Mouse (Mus musculus): ENCODE results near the gene Zfyve28. TPM values are rescaled to one million over a fixed set of nuclear protein-coding genes. Genes with fewer than 3 reads are reported as not detected.

Gene Zfyve28
- polyA plus RNA-seq, 1 experiment from 2014 or later = 0.37 TPM

DNA sequence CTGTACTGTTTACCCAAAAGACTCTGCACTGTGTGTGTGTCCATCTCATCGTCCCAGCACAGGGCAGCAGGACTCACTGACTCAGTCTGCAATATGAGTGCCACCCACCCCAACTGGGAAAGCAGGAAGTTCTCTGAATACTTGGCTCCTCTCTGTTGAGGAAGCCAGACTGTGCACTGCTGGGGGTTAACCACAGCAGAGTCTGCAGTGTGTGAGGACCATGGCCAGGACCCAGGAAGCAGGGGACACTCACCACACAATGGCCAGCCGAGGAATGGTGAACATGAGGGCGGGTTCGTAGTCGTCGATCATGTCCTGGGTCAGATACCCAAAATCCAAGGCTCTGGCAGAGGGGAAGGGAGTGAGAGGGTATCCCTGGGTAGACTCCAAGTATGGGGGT lies 56.3 kb downstream of the Zfyve28 start:
- Histone ChIP-seq H3K9ac (no peak overlapping the region), H3K36me3 (no peaks in the 10 kb centered on the region), H3K27me3 (replicated peaks) (0 out of 2 replicates have a peak, but pooled peaks cover 35% of the 10 kb centered on the region), H3K4me1 (replicated peaks) (peaks cover 28% of the 10 kb centered on the region), H3K27ac (ENCODE audit: poor library complexity, severe bottlenecking) (no peak overlapping the region), H3K4me3 (no peak overlapping the region), H3K4me2 (no peak overlapping the region), H3K9me3 (replicated peaks) (no peaks in the 10 kb centered on the region)
- 85% methylated on average over 6 of the region's 6 CpGs for WGBS
- ATAC-seq (ENCODE audit: insufficient number of reproducible peaks, low FRiP score) = no peak

DNA sequence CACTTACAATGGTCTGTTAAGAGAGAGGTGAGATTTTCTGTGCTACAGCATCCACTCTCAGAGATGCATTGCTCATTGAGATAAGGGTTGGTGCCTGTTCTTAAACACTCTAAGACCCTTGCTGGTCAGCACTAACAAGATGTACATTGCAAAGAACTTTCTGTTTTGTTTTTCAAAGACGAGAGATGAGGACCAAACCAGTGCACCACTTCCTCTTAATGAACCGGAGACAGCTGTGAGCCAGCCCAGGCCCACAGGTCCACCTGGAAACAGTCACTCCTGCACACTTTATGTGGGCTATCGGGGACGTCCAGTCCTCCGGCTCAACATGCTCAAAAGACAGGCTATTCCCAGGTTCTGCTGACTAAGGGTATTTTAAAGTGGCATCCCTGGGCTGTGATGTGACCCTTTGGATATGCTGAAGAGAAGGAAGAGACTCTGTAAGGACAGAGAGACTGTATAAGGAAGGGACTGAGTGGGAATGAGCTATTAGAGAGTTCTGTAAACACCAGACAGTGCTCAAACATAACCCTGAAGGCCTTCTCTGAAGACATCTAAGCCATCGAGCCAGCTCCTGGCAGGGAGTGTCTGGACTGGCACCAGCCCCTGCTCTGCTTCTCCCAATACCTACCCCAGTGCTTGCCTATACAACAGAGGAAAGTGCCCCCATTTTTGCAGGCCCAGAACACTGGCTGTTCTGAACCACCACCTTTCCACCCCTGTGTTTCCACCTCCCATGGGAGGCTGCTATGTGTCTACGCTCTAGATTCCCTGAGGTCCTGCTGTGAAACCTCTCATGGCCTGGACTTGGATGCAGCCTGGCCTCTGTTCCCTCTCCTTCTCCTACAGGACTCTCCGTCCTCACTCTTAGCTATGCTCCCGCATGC lies 57.4 kb downstream of the Zfyve28 start:
- Histone ChIP-seq H3K4me1 (replicated peaks) (peaks cover 28% of the 10 kb centered on the region), H3K27me3 (replicated peaks) (peaks cover 32% of the 10 kb centered on the region; the same call in 1 of the 2 replicates), H3K27ac (ENCODE audit: poor library complexity, severe bottlenecking) (no peak overlapping the region), H3K9me3 (replicated peaks) (no peaks in the 10 kb centered on the region), H3K4me2 (no peak overlapping the region), H3K36me3 (no peaks in the 10 kb centered on the region), H3K4me3 (no peak overlapping the region), H3K9ac (no peak overlapping the region)
- ATAC-seq (ENCODE audit: insufficient number of reproducible peaks, low FRiP score) = no peak
- WGBS = 65% methylated on average over 9 of the region's 9 CpGs

DNA sequence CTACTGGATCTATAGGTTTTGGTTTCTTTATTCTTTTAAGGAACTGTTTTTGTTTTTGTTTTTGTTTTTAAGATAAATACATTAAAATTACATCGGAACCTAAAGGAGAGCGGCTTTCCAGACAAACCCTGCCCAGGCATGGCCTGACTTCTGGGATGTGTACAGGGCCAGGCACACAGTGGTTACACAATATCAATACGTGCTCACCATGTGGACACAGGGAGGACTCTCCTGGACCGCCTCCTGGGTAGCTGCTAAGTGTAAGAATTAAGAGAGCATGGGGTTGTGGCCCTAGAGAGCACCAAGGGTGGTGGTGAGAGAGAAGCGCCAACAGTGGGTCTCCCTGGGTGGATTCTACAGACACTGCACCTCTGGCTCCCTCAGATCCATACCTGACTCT lies 58.7 kb downstream of the Zfyve28 start:
- Histone ChIP-seq H3K36me3 (no peaks in the 10 kb centered on the region), H3K9ac (no peak overlapping the region), H3K27me3 (replicated peaks) (peaks cover 26% of the 10 kb centered on the region; the same call in 1 of the 2 replicates), H3K4me3 (no peak overlapping the region), H3K4me2 (no peak overlapping the region), H3K4me1 (replicated peaks) (peaks cover 28% of the 10 kb centered on the region), H3K9me3 (replicated peaks) (no peaks in the 10 kb centered on the region), H3K27ac (ENCODE audit: poor library complexity, severe bottlenecking) (no peak overlapping the region)
- 85% methylated on average over 5 of the region's 5 CpGs for WGBS
- ATAC-seq (ENCODE audit: insufficient number of reproducible peaks, low FRiP score) = no peak

DNA sequence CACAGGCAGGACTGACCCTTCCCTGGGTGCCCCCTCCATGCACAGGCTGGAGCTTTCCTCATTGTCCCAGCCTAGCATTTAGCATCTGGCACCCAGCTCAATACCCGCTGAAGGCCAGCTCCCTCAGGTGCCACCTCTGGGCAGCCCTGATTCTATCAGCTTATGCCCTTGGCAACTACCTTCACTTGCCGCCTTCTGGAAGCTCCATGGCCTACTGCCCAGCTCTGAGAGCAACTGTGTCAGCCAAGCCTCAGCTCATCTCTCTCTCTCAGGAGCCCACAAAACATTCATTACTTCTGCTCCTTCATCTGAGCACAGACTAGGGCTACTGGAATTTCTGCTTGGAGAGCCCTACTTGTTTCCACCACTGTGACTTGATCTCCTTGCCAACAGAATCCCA lies 62.7 kb downstream of the Zfyve28 start:
- peaks cover 16% of the 10 kb centered on the region for H3K4me1 ChIP-seq (replicated peaks)
- no peak overlapping the region for H3K27ac ChIP-seq (ENCODE audit: poor library complexity, severe bottlenecking)
- peaks cover 25% of the 10 kb centered on the region for H3K27me3 ChIP-seq (replicated peaks)
- no peaks in the 10 kb centered on the region for H3K9me3 ChIP-seq (replicated peaks)
- no peak for ATAC-seq (ENCODE audit: insufficient number of reproducible peaks, low FRiP score)
- 66% methylated on average over 2 of the region's 2 CpGs for WGBS
- H3K36me3 ChIP-seq = no peaks in the 10 kb centered on the region
- H3K4me3 ChIP-seq = no peak overlapping the region
- no peak overlapping the region for H3K4me2 ChIP-seq
- H3K9ac ChIP-seq = no peak overlapping the region

DNA sequence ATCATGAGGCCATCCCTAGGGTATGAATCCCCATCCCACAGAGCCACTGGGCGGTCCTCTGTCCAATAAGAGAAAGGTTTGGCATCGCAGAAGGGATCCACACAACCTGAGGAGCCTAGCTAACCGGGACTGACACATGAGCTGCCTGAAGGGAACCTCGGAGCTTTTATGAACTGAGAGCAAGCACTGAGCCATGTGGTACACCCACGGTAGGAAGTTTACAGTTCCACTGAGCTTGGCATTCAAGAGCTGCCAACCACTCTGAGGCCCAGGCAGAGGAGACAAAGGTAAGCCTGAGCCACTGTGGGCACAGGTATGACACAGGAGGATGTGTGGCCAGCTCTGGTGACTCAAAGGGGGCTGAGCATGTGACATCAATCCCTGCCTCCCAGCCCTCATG lies 63.7 kb downstream of the Zfyve28 start:
- ATAC-seq (ENCODE audit: insufficient number of reproducible peaks, low FRiP score) = no peak
- WGBS = 84% methylated on average over 5 of the region's 5 CpGs
- Histone ChIP-seq H3K4me1 (replicated peaks) (peaks cover 6% of the 10 kb centered on the region; the same call in 1 of the 2 replicates), H3K27me3 (replicated peaks) (peaks cover 29% of the 10 kb centered on the region), H3K9ac (no peak overlapping the region), H3K4me3 (no peak overlapping the region), H3K36me3 (no peaks in the 10 kb centered on the region), H3K4me2 (no peak overlapping the region), H3K9me3 (replicated peaks) (no peaks in the 10 kb centered on the region), H3K27ac (ENCODE audit: poor library complexity, severe bottlenecking) (no peak overlapping the region)

DNA sequence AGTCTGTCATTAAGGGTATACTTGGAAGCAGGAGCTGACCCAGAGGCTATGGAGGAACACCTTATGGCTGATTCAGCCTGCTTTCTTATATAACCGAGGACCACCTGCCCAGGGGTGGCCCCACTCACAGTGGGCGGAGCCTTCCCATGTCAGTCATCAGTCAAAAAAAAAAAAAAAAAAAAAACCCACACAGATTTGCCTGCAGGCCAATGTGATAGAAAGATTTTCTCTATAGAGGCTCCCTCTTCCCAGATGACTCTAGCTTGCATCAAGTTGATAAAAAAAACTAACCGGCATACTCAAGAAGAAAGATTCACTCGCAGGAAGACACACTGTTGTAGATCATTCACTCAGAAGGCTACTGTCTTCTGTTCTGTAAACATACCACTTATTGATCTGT lies 68.2 kb downstream of the Zfyve28 start:
- Histone ChIP-seq H3K36me3 (no peaks in the 10 kb centered on the region), H3K4me2 (no peak overlapping the region), H3K4me1 (replicated peaks) (peaks cover 24% of the 10 kb centered on the region), H3K27ac (ENCODE audit: poor library complexity, severe bottlenecking) (no peak overlapping the region), H3K27me3 (replicated peaks) (peaks cover 36% of the 10 kb centered on the region), H3K4me3 (no peak overlapping the region), H3K9me3 (replicated peaks) (no peaks in the 10 kb centered on the region), H3K9ac (no peak overlapping the region)
- no peak for ATAC-seq (ENCODE audit: insufficient number of reproducible peaks, low FRiP score)
- 83% methylated on average over 4 of the region's 4 CpGs for WGBS

DNA sequence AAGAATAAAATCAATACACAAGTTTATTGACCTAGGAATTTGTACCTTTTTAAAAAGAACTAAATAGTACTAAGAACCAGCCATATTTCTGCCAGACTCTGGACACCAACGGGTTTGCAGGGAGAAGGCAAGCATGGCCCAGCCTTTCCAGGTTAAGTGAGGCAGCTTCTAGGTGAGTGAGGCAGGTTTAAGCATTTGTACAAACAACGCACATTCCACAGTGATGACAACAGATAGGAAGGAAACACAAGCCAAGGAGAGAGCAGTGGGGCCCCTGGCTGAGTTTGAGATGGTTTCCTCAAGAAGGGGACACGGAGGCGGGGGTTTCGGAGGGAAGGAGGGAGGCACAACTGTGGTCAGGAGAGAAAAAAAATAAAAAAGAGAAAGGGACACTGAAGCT lies 69.6 kb downstream of the Zfyve28 start:
- WGBS = 52% methylated on average over 5 of the region's 5 CpGs
- H3K27me3 ChIP-seq (replicated peaks) = peaks cover 32% of the 10 kb centered on the region
- ATAC-seq (ENCODE audit: insufficient number of reproducible peaks, low FRiP score) = no peak
- H3K9ac ChIP-seq = no peak overlapping the region
- peaks cover 26% of the 10 kb centered on the region for H3K4me1 ChIP-seq (replicated peaks)
- H3K4me3 ChIP-seq = no peak overlapping the region
- no peak overlapping the region for H3K4me2 ChIP-seq
- no peaks in the 10 kb centered on the region for H3K36me3 ChIP-seq
- H3K27ac ChIP-seq (ENCODE audit: poor library complexity, severe bottlenecking) = no peak overlapping the region
- no peaks in the 10 kb centered on the region for H3K9me3 ChIP-seq (replicated peaks)

DNA sequence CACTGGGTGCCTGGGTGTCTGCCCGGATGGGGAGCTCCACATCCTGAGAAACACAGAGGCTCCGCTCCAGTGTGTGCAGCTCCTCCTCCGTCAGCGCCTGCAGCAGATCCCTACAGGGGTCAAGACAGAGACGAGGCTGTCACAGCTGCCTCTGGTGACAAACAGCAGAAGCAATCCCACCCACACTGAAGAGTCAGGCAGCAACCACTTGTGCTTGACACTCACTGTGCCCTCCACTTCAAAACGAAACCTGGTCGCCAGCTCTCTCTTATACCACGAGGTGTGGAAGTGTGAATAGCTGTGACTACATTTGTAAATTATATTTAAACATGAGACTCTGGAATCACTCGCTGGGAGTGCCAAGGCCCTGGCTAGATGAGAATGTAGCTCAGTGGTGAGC lies 70.5 kb downstream of the Zfyve28 start:
- H3K9me3 ChIP-seq (replicated peaks) = no peaks in the 10 kb centered on the region
- H3K27me3 ChIP-seq (replicated peaks) = peaks cover 25% of the 10 kb centered on the region; the same call in 1 of the 2 replicates
- H3K27ac ChIP-seq (ENCODE audit: poor library complexity, severe bottlenecking) = peak overlapping the region; percentile 31; the same call in 1 of the 2 replicates
- ATAC-seq (ENCODE audit: insufficient number of reproducible peaks, low FRiP score) = peak; percentile 72
- H3K36me3 ChIP-seq = no peaks in the 10 kb centered on the region
- H3K4me2 ChIP-seq = peak overlapping the region; percentile 48
- no peak overlapping the region for H3K4me3 ChIP-seq
- WGBS = 16% methylated on average over 9 of the region's 9 CpGs
- H3K4me1 ChIP-seq (replicated peaks) = peaks cover 29% of the 10 kb centered on the region
- no peak overlapping the region for H3K9ac ChIP-seq

DNA sequence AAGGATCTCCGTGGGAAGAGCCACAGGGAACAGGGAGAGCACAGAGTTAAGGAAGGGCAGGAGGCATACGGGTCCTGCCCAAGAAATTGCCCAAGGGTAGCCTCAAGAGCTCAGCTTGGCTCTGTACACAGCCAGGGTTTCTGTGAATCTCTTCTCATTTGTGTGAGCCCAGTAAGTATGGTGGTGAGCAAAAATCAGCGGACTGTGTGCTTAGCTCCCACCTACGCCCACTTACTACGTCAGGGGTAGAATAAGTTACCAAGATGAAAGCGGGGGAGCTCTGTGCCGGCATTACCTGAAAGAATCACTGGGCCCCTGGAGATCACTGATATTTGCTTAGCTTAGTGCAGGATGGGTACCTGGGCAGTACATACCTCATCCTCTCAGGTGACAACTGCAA lies 72.2 kb downstream of the Zfyve28 start:
- H3K36me3 ChIP-seq = no peaks in the 10 kb centered on the region
- WGBS = 81% methylated on average over 7 of the region's 7 CpGs
- no peak for ATAC-seq (ENCODE audit: insufficient number of reproducible peaks, low FRiP score)
- no peaks in the 10 kb centered on the region for H3K9me3 ChIP-seq (replicated peaks)
- H3K9ac ChIP-seq = no peak overlapping the region
- no peak overlapping the region for H3K4me2 ChIP-seq
- H3K27ac ChIP-seq (ENCODE audit: poor library complexity, severe bottlenecking) = no peak overlapping the region
- peaks cover 23% of the 10 kb centered on the region; the same call in 1 of the 2 replicates for H3K27me3 ChIP-seq (replicated peaks)
- H3K4me1 ChIP-seq (replicated peaks) = peaks cover 29% of the 10 kb centered on the region
- H3K4me3 ChIP-seq = no peak overlapping the region

DNA sequence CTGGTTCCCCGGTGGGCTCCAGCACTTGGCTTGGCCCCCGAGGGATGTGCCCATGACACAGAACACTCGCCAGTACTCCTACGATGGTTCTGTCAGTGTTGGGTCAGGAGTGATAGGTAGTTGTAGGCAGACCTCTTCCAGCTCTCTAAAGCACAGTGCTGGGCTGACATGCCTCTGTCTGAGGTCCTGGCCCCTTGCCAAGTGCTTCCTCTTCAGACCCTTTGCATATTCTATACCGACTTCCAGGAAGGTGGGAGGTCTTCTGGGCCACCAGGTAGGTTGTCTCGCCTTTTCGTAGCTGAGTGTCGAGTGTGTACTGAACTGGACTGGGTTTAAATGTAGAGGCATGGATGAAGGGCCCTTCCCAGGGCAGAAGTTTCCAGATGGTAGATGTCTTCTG lies 74.6 kb downstream of the Zfyve28 start:
- H3K27me3 ChIP-seq (replicated peaks) = peaks cover 18% of the 10 kb centered on the region; the same call in 1 of the 2 replicates
- H3K27ac ChIP-seq (ENCODE audit: poor library complexity, severe bottlenecking) = no peak overlapping the region
- H3K9me3 ChIP-seq (replicated peaks) = no peaks in the 10 kb centered on the region
- no peak overlapping the region; the same call in 1 of the 2 replicates for H3K4me2 ChIP-seq
- H3K4me1 ChIP-seq (replicated peaks) = peaks cover 23% of the 10 kb centered on the region
- 52% methylated on average over 8 of the region's 8 CpGs for WGBS
- no peak for ATAC-seq (ENCODE audit: insufficient number of reproducible peaks, low FRiP score)
- H3K9ac ChIP-seq = no peak overlapping the region
- H3K36me3 ChIP-seq = no peaks in the 10 kb centered on the region
- H3K4me3 ChIP-seq = no peak overlapping the region

DNA sequence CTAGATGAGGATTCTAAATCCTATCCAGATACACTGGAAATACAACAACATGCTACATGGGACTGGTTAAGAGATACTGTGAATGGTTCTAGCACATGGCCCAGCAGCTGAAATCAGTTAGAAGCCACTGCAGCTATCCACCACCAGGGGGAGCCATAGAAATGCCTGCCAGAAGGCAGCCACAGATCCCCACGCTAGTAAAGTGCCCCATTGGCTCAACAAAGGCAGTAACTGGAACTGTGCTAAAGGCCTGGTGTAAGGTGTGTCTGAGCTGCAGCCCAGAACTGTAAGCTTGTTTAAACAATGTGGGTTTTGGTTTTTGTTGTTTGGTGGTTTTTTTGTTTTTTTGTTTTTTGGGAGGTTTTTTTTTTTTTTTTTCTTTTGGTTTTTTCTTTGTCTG lies 78.0 kb downstream of the Zfyve28 start:
- WGBS = 10% methylated on average over 1 of the region's 1 CpGs
- Histone ChIP-seq H3K4me2 (no peak overlapping the region), H3K27me3 (replicated peaks) (peaks cover 2% of the 10 kb centered on the region; the same call in 1 of the 2 replicates), H3K9ac (no peak overlapping the region), H3K36me3 (no peaks in the 10 kb centered on the region), H3K27ac (ENCODE audit: poor library complexity, severe bottlenecking) (no peak overlapping the region), H3K4me1 (replicated peaks) (peaks cover 13% of the 10 kb centered on the region), H3K4me3 (no peak overlapping the region), H3K9me3 (replicated peaks) (no peaks in the 10 kb centered on the region)
- ATAC-seq (ENCODE audit: insufficient number of reproducible peaks, low FRiP score) = peak; percentile 48; the same call in 1 of the 2 replicates
